Mouse (Mus musculus): ENCODE measurements around the gene Epb41l2.

GRCm38 (mm10) chr10:25402886-25403285 is 43.3 kb downstream of the Epb41l2 start:
- TF ChIP-seq CTCF (conservative IDR thresholded peaks at IDR 0.05; ENCODE audit: low read length) (no peak), POU5F1 (IDR thresholded peaks at IDR 0.05; ENCODE audit: borderline replicate concordance, low read length) (no peak)

Data from E14TG2a.4 (cell line).